Comparison of ENCODE assay signal across 17 mouse cellular contexts in the genomic region with DNA sequence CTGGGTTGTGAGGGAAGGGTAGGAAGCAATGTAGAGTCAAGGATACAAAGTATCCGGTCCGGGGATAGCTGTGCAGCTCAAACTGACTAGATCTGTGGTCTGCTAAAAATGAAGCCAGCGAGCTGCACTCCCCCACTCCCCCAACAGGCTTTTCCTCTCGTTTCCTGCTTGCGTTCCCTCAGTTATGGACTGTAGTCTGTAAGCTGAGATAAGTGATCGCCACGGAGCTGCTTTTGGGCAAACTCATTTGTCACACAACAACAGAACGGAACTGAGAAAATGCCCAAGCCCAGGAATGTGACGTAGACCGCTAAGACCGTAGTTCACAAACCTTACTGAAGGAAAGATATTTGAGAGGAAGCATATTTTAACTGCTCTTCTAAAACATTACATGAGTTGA.
DNase-seq lines count a peak whose midpoint lies in the region; ATAC-seq and TF ChIP-seq lines count a peak whose summit lies in the region.
"Had no signal": no experiment of that assay in that cellular context is flagged by ENCODE, and none has a peak within 500 bp of the region (broad histone marks: within the 10 kb centered on the region; RNA-seq: fewer than 3 reads in every experiment).

No protein-coding gene starts in this region.

- no peaks in the 10 kb centered on the region for H3K27me3 ChIP-seq in heart, embryonic 11.5 days (ENCODE audit: control insufficient read depth, insufficient read depth, low read length)
- no peaks in the 10 kb centered on the region for H3K27me3 ChIP-seq in megakaryocyte, embryonic 14.5 days (replicated peaks)
- no peaks in the 10 kb centered on the region for H3K27me3 ChIP-seq in liver, embryonic 14.5 days (ENCODE audit: control insufficient read depth, insufficient read depth, low read length)
- H3K27me3 ChIP-seq: neural tube, embryonic 12.5 days had no signal

- ATAC-seq in heart, embryonic 11.5 days (replicated peaks; ENCODE audit: insufficient number of reproducible peaks, low FRiP score, low TSS enrichment): 0 out of 2 replicates have a peak, but pooled peaks have one; percentile 10
- no peak for ATAC-seq in megakaryocyte, adult 5-6 weeks (ENCODE audit: poor library complexity, severe bottlenecking)
- peak; percentile 47; the same call in 1 of the 2 replicates for ATAC-seq in liver, embryonic 14.5 days (ENCODE audit: insufficient read depth)
- ATAC-seq: forebrain, embryonic 14.5 days had no signal

- intact Hi-C loops in heart, postnatal 25 days (cut with DNase I): no loop called here

- no peak for TF ChIP-seq EP300 in liver, embryonic 14.5 days (IDR thresholded peaks at IDR 0.05; ENCODE audit: low read depth)

- no peak overlapping the region for H3K9ac ChIP-seq in heart, embryonic 11.5 days (ENCODE audit: low read depth, low read length)
- H3K9ac ChIP-seq in liver, embryonic 14.5 days (replicated peaks): no peak overlapping the region
- H3K9ac ChIP-seq: neural tube, embryonic 12.5 days had no signal

- H3K4me2 ChIP-seq in heart, embryonic 11.5 days: no peak overlapping the region
- H3K4me2 ChIP-seq in liver, embryonic 14.5 days (ENCODE audit: low read depth): no peak overlapping the region
- H3K4me2 ChIP-seq: neural tube, embryonic 12.5 days had no signal

- H3K27ac ChIP-seq in heart, embryonic 11.5 days (ENCODE audit: low read depth, low read length): no peak overlapping the region
- no peak overlapping the region for H3K27ac ChIP-seq in liver, embryonic 14.5 days
- H3K27ac ChIP-seq: hindbrain, embryonic 10.5 days; neural tube, embryonic 12.5 days had no signal

- H3K4me1 ChIP-seq in heart, embryonic 11.5 days (ENCODE audit: control insufficient read depth, insufficient read depth, low read length): no peaks in the 10 kb centered on the region
- peaks cover 39% of the 10 kb centered on the region for H3K4me1 ChIP-seq in megakaryocyte, embryonic 14.5 days
- no peaks in the 10 kb centered on the region for H3K4me1 ChIP-seq in liver, embryonic 14.5 days (replicated peaks; ENCODE audit: control insufficient read depth in 2 of 2, insufficient read depth in 2 of 2, low read length in 1 of 2)
- H3K4me1 ChIP-seq: hindbrain, embryonic 10.5 days; neural tube, embryonic 12.5 days had no signal

- no peak for DNase-seq in heart, postnatal 25 days (ENCODE audit: low spot score)
- DNase-seq in liver, embryonic 14.5 days (ENCODE audit: low read depth in 3 of 3, low spot score in 3 of 3): peak in 1 of 3 experiments; percentile 1
- DNase-seq in gastrocnemius, adult 18-20 months (ENCODE audit: low spot score): no peak
- DNase-seq in thymus, postnatal 14 days: no peak
- DNase-seq: B cell, adult 2 months; cerebellum, adult 18-20 months; heart, adult 18-20 months; kidney, adult 9 months; layer of hippocampus, postnatal 36 days; lung, postnatal 4 days; right cerebral cortex, postnatal 25 days had no signal

- no peak overlapping the region for H3K4me3 ChIP-seq in heart, embryonic 11.5 days (ENCODE audit: low read depth, low read length)
- H3K4me3 ChIP-seq in megakaryocyte, embryonic 14.5 days (replicated peaks): peak overlapping the region; percentile 86
- H3K4me3 ChIP-seq in liver, embryonic 14.5 days (ENCODE audit: insufficient read depth in 1 of 2, low read depth in 2 of 2, low read length in 2 of 2): no peak overlapping the region
- H3K4me3 ChIP-seq: hindbrain, embryonic 10.5 days; neural tube, embryonic 12.5 days had no signal

- TF ChIP-seq CTCF in liver, embryonic 14.5 days (IDR thresholded peaks at IDR 0.05; ENCODE audit: low read depth): no peak

- no peaks in the 10 kb centered on the region for H3K36me3 ChIP-seq in heart, embryonic 11.5 days (ENCODE audit: control insufficient read depth, insufficient read depth, low read length)
- H3K36me3 ChIP-seq in megakaryocyte, embryonic 14.5 days (replicated peaks; ENCODE audit: low read length): no peaks in the 10 kb centered on the region
- no peaks in the 10 kb centered on the region for H3K36me3 ChIP-seq in liver, embryonic 14.5 days (replicated peaks; ENCODE audit: control insufficient read depth, insufficient read depth, low read depth)
- H3K36me3 ChIP-seq: hindbrain, embryonic 10.5 days; neural tube, embryonic 12.5 days had no signal

- 53% methylated on average over 11 of the region's 11 CpGs for WGBS in heart, embryonic 11.5 days (ENCODE audit: insufficient replicate concordance)
- WGBS in liver, embryonic 14.5 days (ENCODE audit: insufficient replicate concordance): 23% methylated on average over 11 of the region's 11 CpGs

- H3K9me3 ChIP-seq in heart, embryonic 11.5 days (replicated peaks; ENCODE audit: control insufficient read depth, low read length): no peaks in the 10 kb centered on the region
- peaks cover 2% of the 10 kb centered on the region; the same call in 1 of the 2 replicates for H3K9me3 ChIP-seq in megakaryocyte, embryonic 14.5 days
- H3K9me3 ChIP-seq in liver, embryonic 14.5 days (ENCODE audit: control insufficient read depth, low read length): no peaks in the 10 kb centered on the region
- H3K9me3 ChIP-seq: hindbrain, embryonic 10.5 days; neural tube, embryonic 12.5 days had no signal
